Mouse (Mus musculus): ENCODE results near the gene Wnt2.

Gene Wnt2

DNA sequence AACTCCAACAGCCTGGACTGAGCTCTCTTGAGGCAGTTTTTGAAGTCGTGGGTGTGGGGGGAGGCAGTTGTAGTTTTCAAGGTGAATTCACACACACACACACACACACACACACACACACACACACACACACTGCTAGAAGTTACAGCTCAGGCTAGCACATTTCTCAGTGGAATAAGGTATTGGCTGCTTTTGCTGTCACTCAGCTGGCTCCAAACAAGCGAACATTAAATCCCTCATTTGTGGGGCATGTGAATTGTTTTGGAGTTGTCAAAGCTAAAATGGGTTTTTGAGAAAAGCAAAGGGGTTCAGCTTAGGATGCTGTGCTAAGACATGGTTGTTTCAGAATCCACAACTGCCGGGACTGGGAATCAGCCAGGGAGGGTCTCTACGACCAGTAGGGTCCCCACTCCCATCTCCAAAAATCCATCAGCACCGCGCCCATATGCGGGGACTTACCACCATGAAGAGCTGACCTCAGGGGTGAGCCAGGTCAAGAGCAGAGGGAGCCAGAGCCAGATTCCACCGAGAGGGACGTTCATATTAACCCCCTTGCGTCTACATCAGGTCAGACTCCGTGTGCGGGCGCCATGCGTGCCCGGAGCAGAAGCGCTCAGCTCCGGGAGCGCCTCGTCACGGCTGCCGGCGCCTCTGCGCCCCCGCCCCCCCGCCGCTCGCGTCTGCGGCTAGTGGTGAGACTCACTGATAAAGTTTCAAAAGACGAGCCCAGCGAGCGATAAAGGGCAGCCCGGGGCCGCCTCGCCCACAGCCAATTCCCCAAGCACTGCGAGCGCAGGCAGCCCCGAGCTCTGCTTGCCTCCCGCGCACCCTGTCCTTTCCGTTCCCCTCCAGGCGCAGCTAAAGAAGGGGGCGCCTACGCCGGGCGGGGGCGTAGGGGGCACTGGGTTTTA, at the start of gene Wnt2:
Gene Wnt2 (minus strand): TSS at position 840 of the 911 bp plus-strand sequence.
- DNase-seq, result no peak

DNA sequence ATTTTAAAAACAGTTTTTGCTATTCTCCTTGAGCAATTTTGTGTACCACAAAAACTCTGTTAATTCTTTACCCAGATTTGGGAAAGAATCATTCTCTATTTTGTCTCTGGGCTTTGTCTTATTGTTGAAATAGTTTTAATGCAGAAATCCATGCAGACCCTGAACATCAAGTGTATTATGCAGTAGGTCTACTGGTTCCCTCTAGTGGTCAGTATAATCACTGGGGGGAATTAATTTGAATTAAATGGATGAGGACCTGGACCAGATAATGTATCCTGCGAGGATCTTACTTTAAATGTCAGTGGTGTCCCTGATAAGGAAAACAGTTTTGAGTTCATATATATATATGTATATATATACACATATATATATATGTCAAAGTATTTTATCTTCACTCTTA, 48.2 kb upstream of the Wnt2 start:
- no peak for DNase-seq

DNA sequence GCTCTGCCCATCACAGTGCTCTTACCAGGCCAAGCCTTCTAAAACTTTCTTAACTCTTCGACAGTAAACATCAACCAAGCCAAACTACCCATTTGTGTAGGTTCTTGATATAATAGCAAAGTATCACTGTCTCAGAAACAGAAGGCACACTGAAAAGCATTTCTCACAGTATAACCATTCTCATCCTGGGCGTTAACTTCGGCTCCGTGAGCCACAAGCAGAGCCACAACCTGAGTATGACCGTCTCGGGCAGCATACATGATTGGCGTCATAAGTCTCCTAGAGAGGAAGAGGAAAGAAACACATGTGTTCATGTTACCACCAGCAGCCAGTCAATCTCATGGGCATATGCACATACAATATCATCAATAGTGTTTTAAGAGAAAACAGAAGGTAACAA, 46.6 kb upstream of the Wnt2 start:
- no peak for DNase-seq

- DNase-seq, result no peak
Observed at GRCm38 (mm10) chr6:18076577-18076976, 46.2 kb upstream of the Wnt2 start.

DNA sequence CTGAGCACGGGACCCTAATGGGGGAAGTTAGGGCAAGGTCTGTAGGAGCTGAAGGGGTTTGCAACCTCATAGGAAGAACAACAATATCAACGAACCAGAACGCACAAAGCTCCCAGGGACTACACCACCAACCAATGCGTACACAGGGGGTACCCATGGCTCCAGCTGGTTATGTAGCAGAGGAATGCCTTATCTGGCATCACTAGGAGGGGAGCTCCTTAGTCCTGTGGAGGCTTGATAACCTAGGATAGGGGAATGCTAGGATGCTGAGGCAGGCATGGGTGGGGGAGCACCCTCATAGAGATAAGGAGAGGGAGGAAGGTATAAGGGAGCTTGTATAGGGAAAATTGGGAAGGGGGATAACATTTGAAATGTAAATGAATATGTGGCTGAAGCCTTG, 27.5 kb upstream of the Wnt2 start:
- no peak for DNase-seq

DNA sequence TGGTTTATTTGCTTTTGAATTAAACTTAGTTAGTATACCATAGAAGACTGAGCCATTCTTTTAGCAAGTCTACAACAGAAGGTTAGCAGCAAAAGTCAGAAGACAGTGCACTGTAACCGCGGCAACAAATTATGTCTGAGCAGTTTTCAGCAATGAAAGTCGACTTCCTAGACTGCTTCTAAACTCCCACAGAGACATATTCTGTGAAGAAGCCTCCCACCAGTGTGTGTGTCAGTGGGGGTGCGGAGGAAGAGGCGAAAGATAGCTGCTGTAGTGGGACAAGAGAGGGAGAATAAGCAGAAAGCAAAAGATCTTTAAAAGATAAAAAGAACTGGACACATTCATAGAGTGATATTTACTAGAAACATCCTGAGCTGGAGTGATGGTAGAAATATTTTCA, 21.3 kb upstream of the Wnt2 start:
- no peak for DNase-seq

DNA sequence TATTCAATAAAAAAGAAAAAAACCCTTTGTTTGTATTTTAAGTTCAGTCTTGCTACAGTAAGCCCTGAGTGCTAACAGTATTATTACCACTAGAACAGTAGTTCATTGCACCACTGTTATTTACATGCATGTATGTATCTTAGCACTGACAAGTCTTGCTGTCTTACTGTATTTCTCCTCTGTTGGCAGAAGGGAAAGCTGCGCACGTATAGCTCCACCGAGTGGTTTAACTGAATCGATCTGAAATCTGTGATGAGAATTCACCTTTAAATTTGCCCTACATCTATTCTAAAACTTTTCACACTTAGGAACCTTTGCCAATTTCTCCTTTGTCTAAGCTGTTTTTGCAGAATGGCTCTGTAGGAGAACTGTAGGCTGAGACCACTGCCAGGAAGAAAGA, 13.9 kb upstream of the Wnt2 start:
- DNase-seq, result no peak

DNA sequence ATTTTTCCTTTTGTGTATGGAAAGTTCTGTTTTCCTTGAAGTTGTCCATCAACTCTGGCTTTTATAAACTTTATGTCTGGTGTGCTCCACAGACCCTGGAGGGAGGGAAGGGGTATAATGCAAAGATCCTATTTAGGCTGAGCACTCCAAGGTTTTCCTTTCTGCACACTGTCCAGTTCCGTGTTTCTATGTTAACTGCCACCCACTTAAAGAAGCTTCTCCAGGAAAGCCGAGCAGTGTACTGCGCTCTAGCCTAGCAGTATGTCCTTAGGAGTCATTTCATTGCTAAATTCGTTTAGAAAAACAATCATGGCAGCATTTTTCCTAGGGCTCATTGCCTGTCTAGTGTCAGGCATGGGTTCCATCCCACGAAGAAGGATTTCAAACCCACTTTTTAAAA, 12.8 kb upstream of the Wnt2 start:
- DNase-seq, result no peak

DNA sequence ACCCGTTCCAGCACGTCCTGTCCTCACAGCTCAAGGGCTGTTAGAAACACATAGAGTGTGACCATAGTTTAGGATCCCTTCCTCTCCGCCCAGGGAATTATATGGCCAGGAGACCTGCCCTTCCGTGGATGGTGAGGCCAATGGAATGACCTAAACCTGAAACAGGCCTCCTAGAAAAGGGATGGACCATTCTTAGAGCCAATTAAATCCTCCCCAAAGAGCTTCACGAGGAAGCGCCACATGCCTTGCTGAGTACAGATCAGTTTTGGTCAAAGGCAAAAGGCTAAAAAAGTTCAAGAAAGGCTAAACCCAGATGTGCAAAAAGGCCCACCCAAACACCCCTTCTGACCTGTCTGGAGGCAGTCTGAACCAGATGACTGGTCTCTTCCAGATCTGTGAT, 1.9 kb upstream of the Wnt2 start:
- no peak for DNase-seq

- peak; percentile 50 for DNase-seq
Observed at GRCm38 (mm10) chr6:18031509-18032010, 1.2 kb upstream of the Wnt2 start.

- no peak for DNase-seq
Observed at GRCm38 (mm10) chr6:18030868-18031508, 603 bp upstream of the Wnt2 start.

GRCm38 (mm10) chr6:18024133-18024794, 6.1 kb downstream of the Wnt2 start:
- no peak for DNase-seq

DNA sequence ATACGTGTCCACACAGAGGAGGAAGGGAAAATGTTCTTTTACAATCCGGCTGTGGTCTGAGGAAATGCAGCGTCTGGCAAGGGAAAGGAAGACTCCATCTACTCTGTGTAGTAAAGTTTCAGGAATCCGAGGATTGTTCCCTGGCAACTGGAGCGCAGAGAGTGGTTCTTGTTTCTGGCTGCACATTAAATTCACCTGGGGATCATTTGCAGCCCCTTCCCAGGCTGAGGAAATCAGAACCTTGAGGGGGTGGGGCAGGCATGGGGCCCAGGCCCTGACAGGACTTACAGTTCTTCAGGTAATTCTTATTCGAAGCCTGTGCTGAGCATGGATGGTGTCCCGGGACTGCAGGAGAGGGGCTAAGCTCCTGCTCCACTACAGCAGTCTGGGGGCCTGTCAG, 17.0 kb downstream of the Wnt2 start:
- no peak for DNase-seq

DNA sequence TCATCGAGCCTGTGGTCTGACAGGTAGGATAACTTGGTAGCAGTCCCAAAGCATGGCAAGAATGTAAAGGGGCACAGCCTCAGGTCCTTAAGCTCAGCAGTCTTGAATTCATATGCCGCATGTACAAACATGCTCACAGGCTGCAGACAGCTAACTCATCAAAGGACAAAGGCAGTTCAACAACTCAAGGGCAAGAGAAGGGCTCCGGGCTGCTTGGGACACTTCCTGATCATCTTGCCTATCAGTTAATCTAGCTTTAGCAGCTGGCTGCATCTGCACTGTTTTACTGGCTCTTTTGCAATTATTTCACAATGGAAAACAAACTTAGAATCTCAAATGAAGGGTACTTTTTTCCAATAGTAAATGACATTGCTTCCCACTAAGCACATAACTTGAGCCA, 23.0 kb downstream of the Wnt2 start:
- no peak for DNase-seq

DNA sequence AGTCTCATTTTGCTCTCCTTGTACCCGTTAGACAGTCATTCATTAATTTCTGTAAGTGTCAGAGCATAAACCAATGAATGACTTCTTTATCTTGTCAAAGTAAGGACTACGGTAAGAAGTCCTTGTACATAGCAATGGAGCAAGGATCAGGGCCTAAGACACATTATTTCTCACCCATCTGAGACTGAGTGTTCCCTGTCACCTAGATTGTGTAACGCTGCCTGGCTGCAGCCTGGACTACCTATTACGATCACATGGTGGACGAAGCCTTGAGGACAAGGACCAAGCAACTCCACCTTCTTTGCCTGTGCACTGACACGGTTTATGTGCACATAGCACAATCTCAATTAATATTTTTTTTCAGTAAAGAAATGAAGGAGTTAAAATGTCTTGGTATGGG, 28.3 kb downstream of the Wnt2 start:
- DNase-seq, result no peak

GRCm38 (mm10) chr6:17998497-17998896, 31.9 kb downstream of the Wnt2 start:
- no peak for DNase-seq

- DNase-seq, result no peak
Observed at GRCm38 (mm10) chr6:17994956-17995790, 35.2 kb downstream of the Wnt2 start.

GRCm38 (mm10) chr6:17991625-17992024, 38.8 kb downstream of the Wnt2 start:
- peak; percentile 4 for DNase-seq

- DNase-seq, result no peak
Observed at GRCm38 (mm10) chr6:17990173-17991028, 40.0 kb downstream of the Wnt2 start.

- no peak for DNase-seq
Observed at GRCm38 (mm10) chr6:17979361-17979760, 51.0 kb downstream of the Wnt2 start.

DNA sequence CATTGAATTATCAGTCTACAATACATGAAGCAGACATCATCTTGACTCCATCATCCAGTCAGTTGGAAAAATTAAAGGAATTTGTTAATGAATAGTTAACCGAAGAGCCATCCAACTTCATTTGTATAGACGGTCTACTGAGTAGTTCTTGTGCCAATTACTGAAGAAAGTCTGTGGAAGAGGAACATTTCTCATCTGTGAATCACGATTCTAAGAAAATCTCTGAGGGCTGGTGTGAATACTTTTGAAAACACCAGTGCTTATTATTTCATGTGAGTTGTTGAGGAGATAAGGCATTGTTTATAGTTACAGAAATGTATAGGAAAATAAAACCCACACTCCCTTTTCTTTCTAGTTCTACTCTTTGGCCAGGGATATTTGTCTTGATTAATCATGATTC, 51.5 kb downstream of the Wnt2 start:
- DNase-seq, result no peak

GRCm38 (mm10) chr6:17978324-17978723, 52.1 kb downstream of the Wnt2 start:
- no peak for DNase-seq
